Mouse (Mus musculus) embryonic fibroblast, embryonic 13.5 days (primary cell): ENCODE measurements at regions not wholly inside any gene's neighbourhood (a gene's known extent, or its start where the extent isn't known, plus 50 kb on each side); places are given as distances from the start of the nearest gene placed in this dataset.
"Not testable (repeated sequence)": the region's sequence is repeated elsewhere in the genome, so short reads cannot be mapped to it uniquely, and the experiment has no call there.

Source experiments
- H3K27ac ChIP-seq: 2 replicates; pipeline ENCODE4 v1.5.1; 2012; ENCODE audit warnings: low read length, control low read depth, inconsistent platforms; ENCODE audit not compliant: insufficient read depth
- H3K4me1 ChIP-seq: 2 replicates; pipeline ENCODE4 v1.6.1; 2011; ENCODE audit warnings: low read length; ENCODE audit not compliant: control insufficient read depth, insufficient read depth
- H3K4me3 ChIP-seq: 2 replicates; pipeline ENCODE4 v1.5.1; 2011; ENCODE audit warnings: mild to moderate bottlenecking, control low read depth, low read length; ENCODE audit not compliant: insufficient read depth
- CTCF ChIP-seq: IDR thresholded peaks from 2 replicates; pipeline ENCODE4 v1.5.1; 2011; ENCODE audit warnings: mild to moderate bottlenecking, control low read depth, low read length, moderate library complexity, borderline replicate concordance; ENCODE audit not compliant: insufficient read depth
- POLR2A ChIP-seq: IDR thresholded peaks from 2 replicates; pipeline ENCODE4 v1.6.1; 2011; ENCODE audit warnings: low read depth, mild to moderate bottlenecking, control low read depth, low read length, moderate library complexity

- H3K27ac ChIP-seq, result no peak overlapping the region
- H3K4me3 ChIP-seq, result no peak overlapping the region
- H3K4me1 ChIP-seq, result peaks cover 4% of the 10 kb centered on the region
- TF ChIP-seq POLR2A (no peak), CTCF (no peak)
Measured at GRCm38 (mm10) chr2:78267527-78268375, 321.6 kb upstream of the Cwc22 start.

GRCm38 (mm10) chr2:78253601-78254097 lies 307.5 kb upstream of the Cwc22 start:
- H3K4me3 ChIP-seq, result no peak overlapping the region
- H3K27ac ChIP-seq, result no peak overlapping the region
- TF ChIP-seq POLR2A, result no peak
- no peak for TF ChIP-seq CTCF
- H3K4me1 ChIP-seq, result no peaks in the 10 kb centered on the region

- H3K4me3 ChIP-seq, result no peak overlapping the region
- H3K27ac ChIP-seq, result no peak overlapping the region
- TF ChIP-seq POLR2A (no peak), CTCF (no peak)
- H3K4me1 ChIP-seq, result no peaks in the 10 kb centered on the region
Measured at GRCm38 (mm10) chr2:78246354-78246753, 300.2 kb upstream of the Cwc22 start.

GRCm38 (mm10) chr2:78240299-78240698 lies 294.1 kb upstream of the Cwc22 start:
- Histone ChIP-seq H3K4me3 (no peak overlapping the region), H3K4me1 (no peaks in the 10 kb centered on the region), H3K27ac (no peak overlapping the region)
- no peak for TF ChIP-seq POLR2A
- TF ChIP-seq CTCF, result no peak

- not testable (repeated sequence) for H3K4me3 ChIP-seq, H3K4me1 ChIP-seq, H3K27ac ChIP-seq
Measured at GRCm38 (mm10) chr2:78225383-78226100, 279.4 kb upstream of the Cwc22 start.

- H3K27ac ChIP-seq, result no peak overlapping the region
- H3K4me3 ChIP-seq, result no peak overlapping the region
- TF ChIP-seq CTCF (no peak), POLR2A (no peak)
- no peaks in the 10 kb centered on the region for H3K4me1 ChIP-seq
Measured at GRCm38 (mm10) chr2:78214469-78214868, 268.3 kb upstream of the Cwc22 start.

- TF ChIP-seq POLR2A (no peak), CTCF (no peak)
- no peak overlapping the region for H3K4me3 ChIP-seq
- no peaks in the 10 kb centered on the region for H3K4me1 ChIP-seq
- H3K27ac ChIP-seq, result no peak overlapping the region
Measured at GRCm38 (mm10) chr2:78205125-78205524, 258.9 kb upstream of the Cwc22 start.

GRCm38 (mm10) chr2:78196006-78196405 lies 249.8 kb upstream of the Cwc22 start:
- TF ChIP-seq CTCF (no peak), POLR2A (no peak)
- H3K4me1 ChIP-seq, result no peaks in the 10 kb centered on the region
- no peak overlapping the region for H3K4me3 ChIP-seq
- H3K27ac ChIP-seq, result no peak overlapping the region

GRCm38 (mm10) chr2:78189620-78190019 lies 243.4 kb upstream of the Cwc22 start:
- TF ChIP-seq CTCF, result no peak
- TF ChIP-seq POLR2A, result no peak
- Histone ChIP-seq H3K4me1 (no peaks in the 10 kb centered on the region), H3K4me3 (no peak overlapping the region), H3K27ac (no peak overlapping the region)

- Histone ChIP-seq H3K4me1 (no peaks in the 10 kb centered on the region), H3K4me3 (no peak overlapping the region), H3K27ac (no peak overlapping the region)
- no peak for TF ChIP-seq CTCF
- TF ChIP-seq POLR2A, result no peak
Measured at GRCm38 (mm10) chr2:78184950-78185349, 238.8 kb upstream of the Cwc22 start.
